Mouse (Mus musculus) neural tube, embryonic 11.5 days (tissue): ENCODE measurements around the gene Tfpt. TPM values are rescaled to one million over a fixed set of nuclear protein-coding genes. Genes with fewer than 3 reads are reported as not detected.
A peak's percentile ranks its signal among the peaks of the same experiment; 100 is the strongest.
"Not testable (repeated sequence)": the region's sequence is repeated elsewhere in the genome, so short reads cannot be mapped to it uniquely, and the experiment has no call there.

Experiments
- ATAC-seq: fragments of 200-750 bp; cut with Nextera tagmentation; 2 replicates; pipeline ENCODE4 v1.8.0; 2017; ENCODE audit warnings: moderate number of reproducible peaks, mild to moderate bottlenecking, moderate TSS enrichment, moderate library complexity; ENCODE audit not compliant: insufficient read depth, low FRiP score, low TSS enrichment
- DNase-seq: peaks from one replicate; pipeline ENCODE4 v3.0.0-alpha.2; 2015; ENCODE audit warnings: low spot score
- H3K27ac ChIP-seq: fragments of 300-500 bp; sonication (generic); 2 replicates; pipeline ENCODE4 v1.5.1; 2014; ENCODE audit warnings: low read depth, mild to moderate bottlenecking, low read length
- H3K27me3 ChIP-seq: fragments of 300-500 bp; sonication (generic); 2 replicates; pipeline ENCODE4 v1.6.1; 2014; ENCODE audit warnings: mild to moderate bottlenecking, low read length, mixed read lengths; ENCODE audit not compliant: control insufficient read depth, insufficient read depth
- H3K36me3 ChIP-seq: fragments of 300-500 bp; sonication (generic); 2 replicates; pipeline ENCODE4 v1.6.1; 2014; ENCODE audit warnings: mild to moderate bottlenecking, low read length, moderate library complexity, mixed read lengths; ENCODE audit not compliant: control insufficient read depth, insufficient read depth
- H3K4me1 ChIP-seq: fragments of 300-500 bp; sonication (generic); 2 replicates; pipeline ENCODE4 v1.6.1; 2014; ENCODE audit warnings: low read length, mixed read lengths; ENCODE audit not compliant: control insufficient read depth, insufficient read depth
- H3K4me2 ChIP-seq: fragments of 300-500 bp; sonication (generic); 2 replicates; pipeline ENCODE4 v1.6.1; 2014; ENCODE audit warnings: low read depth, mild to moderate bottlenecking, moderate library complexity
- H3K4me3 ChIP-seq: fragments of 300-500 bp; sonication (generic); 2 replicates; pipeline ENCODE4 v1.5.1; 2014; ENCODE audit warnings: low read depth, low read length
- H3K9ac ChIP-seq: fragments of 300-500 bp; sonication (generic); 2 replicates; pipeline ENCODE4 v1.6.1; 2014; ENCODE audit warnings: mild to moderate bottlenecking, low read length
- H3K9me3 ChIP-seq: fragments of 300-500 bp; sonication (generic); 2 replicates; pipeline ENCODE4 v1.6.1; 2016; ENCODE audit warnings: low read length; ENCODE audit not compliant: control insufficient read depth
- WGBS: fragments of 180-500 bp; shearing (Covaris S2); extraction: QIAGEN DNeasy Blood & Tissue Kit; methylation state at CpG from one replicate; pipeline ENCODE4 v1.1.7; 2014; 5-methylcytosine and 5-hydroxymethylcytosine counted together
- microRNA-seq: library from miRNA; unstranded; fragments of <30 nt; microRNA quantifications from one replicate; pipeline ENCODE4, GENCODE M21; 2016
- polyA plus RNA-seq: library from polyadenylated mRNA; unstranded; fragments of >200 nt; fragmentation: Nextera tagmentation; extraction: Ambion mirVana; gene quantifications from 2 replicates; pipeline ENCODE4 v1.2.1, GENCODE M21; 2014

The Tfpt gene
- polyA plus RNA-seq, 1 experiment from 2014 or later = 36.7 TPM

DNA sequence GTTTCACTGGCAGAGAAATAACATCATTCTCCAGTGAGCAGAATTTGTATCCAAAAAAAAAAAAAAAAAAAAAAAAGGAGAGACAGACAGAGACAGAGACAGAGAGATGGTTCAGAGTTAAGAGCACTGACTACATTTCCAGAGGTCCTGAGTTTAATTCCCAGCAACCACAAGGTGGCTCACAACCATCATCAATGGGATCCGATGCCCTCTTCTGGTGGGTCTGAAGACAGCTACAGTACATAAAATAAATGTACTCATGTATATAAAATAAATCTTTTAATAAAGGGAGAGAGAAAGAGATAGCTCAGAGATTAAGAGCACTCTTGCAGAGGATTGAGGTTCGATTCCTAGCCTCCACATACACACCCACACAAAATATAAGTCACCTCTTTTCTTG is 51.5 kb downstream of the Tfpt start:
- ATAC-seq = no peak
- 83% methylated on average over 2 of the region's 2 CpGs for WGBS

DNA sequence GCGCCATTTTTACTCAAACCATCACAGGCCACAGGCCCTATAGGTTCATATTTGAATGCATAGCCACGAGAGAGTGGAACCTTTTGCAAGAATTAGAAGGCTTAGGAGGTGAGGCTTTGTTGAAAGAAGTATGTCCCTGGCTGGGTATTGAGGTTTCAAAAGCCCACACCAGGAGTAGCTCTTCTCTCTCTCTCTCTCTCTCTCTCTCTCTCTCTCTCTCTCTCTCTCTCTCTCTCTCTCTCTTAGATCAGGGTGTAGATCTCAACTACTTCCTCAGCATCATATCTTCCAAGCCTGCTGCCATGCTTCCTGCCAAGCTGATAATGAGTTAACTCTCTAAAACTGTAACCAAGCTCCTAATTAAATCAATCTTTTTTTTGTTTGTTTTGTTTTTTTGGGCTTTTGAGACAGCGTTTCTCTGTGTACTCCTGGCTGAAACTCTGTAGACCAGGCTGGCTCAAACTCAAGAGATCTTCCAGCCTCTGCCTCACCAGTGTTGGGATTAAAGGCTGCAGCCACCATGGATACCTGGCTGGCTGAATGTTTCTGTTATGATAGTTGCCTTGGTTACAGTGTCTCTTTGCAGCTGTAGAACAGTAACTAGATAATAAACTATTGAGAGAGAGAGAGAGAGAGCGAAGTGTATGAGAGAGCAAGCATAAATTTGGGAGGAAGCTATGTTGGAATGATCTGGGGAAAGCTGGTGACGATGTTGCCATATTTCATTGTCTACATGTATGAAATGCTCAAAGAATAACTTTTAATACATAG is 53.2 kb downstream of the Tfpt start:
- no peak for DNase-seq
- 82% methylated on average over 5 of the region's 5 CpGs for WGBS
- Histone ChIP-seq H3K9me3 (no peaks in the 10 kb centered on the region), H3K36me3 (no peaks in the 10 kb centered on the region), H3K9ac (no peak overlapping the region), H3K27ac (no peak overlapping the region), H3K27me3 (no peaks in the 10 kb centered on the region), H3K4me2 (no peak overlapping the region), H3K4me3 (no peak overlapping the region), H3K4me1 (no peaks in the 10 kb centered on the region)
- no peak for ATAC-seq

More for the DNA sequence above, 51.5 kb downstream of the Tfpt start:
- Histone ChIP-seq H3K4me2 (no peak overlapping the region), H3K9ac (no peak overlapping the region), H3K4me3 (no peak overlapping the region), H3K27ac (no peak overlapping the region), H3K36me3 (no peaks in the 10 kb centered on the region), H3K9me3 (no peaks in the 10 kb centered on the region), H3K4me1 (no peaks in the 10 kb centered on the region), H3K27me3 (no peaks in the 10 kb centered on the region)
- no peak for DNase-seq

DNA sequence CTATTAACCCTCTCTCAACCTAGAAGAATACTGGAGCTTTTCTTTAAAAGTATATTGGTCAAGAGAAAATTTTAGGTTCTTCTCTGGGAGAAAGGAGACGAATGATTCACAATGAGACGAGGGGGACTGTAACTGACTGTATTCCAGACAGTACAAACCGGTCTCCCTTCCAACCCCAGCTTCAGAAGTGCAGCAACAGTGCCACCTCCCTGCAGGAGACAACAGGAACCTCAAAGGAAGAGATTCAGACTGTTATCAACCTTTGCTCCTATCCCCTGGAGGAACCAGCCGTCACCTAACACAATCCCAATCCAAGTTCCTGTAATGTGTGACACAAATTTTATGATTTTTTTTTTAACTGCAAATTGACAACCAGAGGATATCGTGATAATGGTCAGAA is 55.5 kb downstream of the Tfpt start:
- DNase-seq = no peak
- Histone ChIP-seq H3K27me3 (no peaks in the 10 kb centered on the region), H3K27ac (no peak overlapping the region), H3K9me3 (no peaks in the 10 kb centered on the region), H3K4me2 (no peak overlapping the region), H3K4me1 (no peaks in the 10 kb centered on the region), H3K4me3 (no peak overlapping the region), H3K36me3 (no peaks in the 10 kb centered on the region), H3K9ac (no peak overlapping the region)
- WGBS = 70% methylated on average over 5 of the region's 5 CpGs
- ATAC-seq = no peak

DNA sequence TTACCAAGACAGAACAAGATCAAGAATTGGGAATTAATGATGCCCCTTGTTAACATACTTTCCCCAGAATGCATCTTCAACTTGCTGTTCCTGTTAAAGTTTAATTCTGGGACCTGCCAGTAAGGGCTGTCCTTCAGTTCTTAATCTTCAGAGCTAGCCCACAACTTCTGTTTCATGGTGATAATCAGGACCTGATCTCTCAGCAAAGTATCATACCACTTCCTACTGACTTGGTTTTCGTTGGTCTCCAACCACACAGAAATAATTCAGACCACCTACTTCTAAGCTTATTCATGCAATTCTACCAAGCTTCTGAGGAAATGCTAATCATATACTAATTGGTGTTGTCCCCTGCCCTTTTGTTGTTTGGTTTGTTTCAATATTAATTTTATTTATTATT is 57.9 kb downstream of the Tfpt start:
- no peak overlapping the region for H3K4me2 ChIP-seq
- H3K4me1 ChIP-seq = no peaks in the 10 kb centered on the region
- ATAC-seq (no peak), DNase-seq (no peak)
- H3K27ac ChIP-seq = no peak overlapping the region
- H3K27me3 ChIP-seq = no peaks in the 10 kb centered on the region
- H3K4me3 ChIP-seq = no peak overlapping the region
- H3K9me3 ChIP-seq = no peaks in the 10 kb centered on the region
- no peak overlapping the region for H3K9ac ChIP-seq
- WGBS = 83% methylated on average over 1 of the region's 1 CpGs
- H3K36me3 ChIP-seq = no peaks in the 10 kb centered on the region

DNA sequence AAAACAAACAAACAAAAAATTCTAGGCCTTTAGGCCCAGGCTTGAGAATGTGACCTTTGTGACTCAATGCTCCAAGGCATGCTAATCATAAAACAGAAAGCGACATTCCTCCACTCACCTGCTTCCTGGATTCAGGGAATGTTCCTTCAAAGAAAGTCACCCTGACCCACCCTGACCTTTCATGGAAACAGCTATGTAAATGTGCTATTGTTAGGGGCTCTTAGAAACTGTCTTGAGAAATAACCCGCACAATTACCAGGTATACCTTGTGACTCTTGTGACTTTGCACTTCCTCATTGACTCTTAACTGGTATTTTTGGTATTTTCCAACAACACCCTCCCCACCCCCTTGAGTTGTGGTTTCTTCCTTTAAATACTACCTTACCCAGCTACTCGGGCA is 59.1 kb downstream of the Tfpt start:
- H3K4me2 ChIP-seq, H3K9me3 ChIP-seq, H3K27me3 ChIP-seq, H3K36me3 ChIP-seq, H3K9ac ChIP-seq, ATAC-seq, H3K27ac ChIP-seq, H3K4me3 ChIP-seq, DNase-seq, H3K4me1 ChIP-seq: not testable (repeated sequence)
- WGBS = 91% methylated on average over 3 of the region's 3 CpGs

Small RNA genes lying within 50 kb of the gene (microRNA-seq; reads per million reads assigned to microRNA genes)
- not detected for gene Gm25100
- gene Mir3572 = 3.6 reads per million, percentile 7 among the genes with 10 or more reads in this experiment

Other genes starting within 250 kb of the Tfpt start
- gene Cacng8, start 239.2 kb downstream of the Tfpt start, polyA plus RNA-seq = 4.9 and 5.1 TPM in 2 replicates
- gene Cacng6, start 205.7 kb downstream of the Tfpt start, polyA plus RNA-seq = 1.4 and 1.6 TPM in 2 replicates
- not detected in 2 replicates for gene Tarm1, start 127.3 kb downstream of the Tfpt start, polyA plus RNA-seq
- 0.25 TPM in 1 of 2 replicates, not detected in the other for gene Oscar, start 13.8 kb downstream of the Tfpt start, polyA plus RNA-seq
- gene Ndufa3, start 12.6 kb downstream of the Tfpt start, polyA plus RNA-seq = 417 and 419 TPM in 2 replicates
- 141 and 147 TPM in 2 replicates for gene Prpf31, start 56 bp upstream of the Tfpt start, polyA plus RNA-seq
- gene Cnot3, start 15.3 kb upstream of the Tfpt start, polyA plus RNA-seq = 74.7 and 75.4 TPM in 2 replicates
- gene Leng1, start 35.9 kb upstream of the Tfpt start, polyA plus RNA-seq = 16.9 and 18.2 TPM in 2 replicates
- 2.7 and 3.3 TPM in 2 replicates for gene Tmc4, start 47.6 kb upstream of the Tfpt start, polyA plus RNA-seq
- 236 and 244 TPM in 2 replicates for gene Tsen34, start 62.9 kb upstream of the Tfpt start, polyA plus RNA-seq
- 30.2 and 33.5 TPM in 2 replicates for gene Mboat7, start 63.6 kb upstream of the Tfpt start, polyA plus RNA-seq
- gene Rps9, start 74.1 kb upstream of the Tfpt start, polyA plus RNA-seq = 1,156 and 1,182 TPM in 2 replicates
- 0.08 and 0.27 TPM in 2 replicates for gene Pirb, start 90.5 kb upstream of the Tfpt start, polyA plus RNA-seq
- gene Gm15448, start 195.8 kb upstream of the Tfpt start, polyA plus RNA-seq = not detected in 2 replicates
- not detected in 2 replicates for gene Pira2, start 215.1 kb upstream of the Tfpt start, polyA plus RNA-seq